Mouse (Mus musculus): Measurements from ENCODE around the gene Thy1.

- no peak for TF ChIP-seq CTCF (IDR thresholded peaks at IDR 0.05)
- no peak for TF ChIP-seq POLR2A (IDR thresholded peaks at IDR 0.05; ENCODE audit: insufficient read depth, low read depth, low read length)
Measured at GRCm38 (mm10) chr9:44004362-44004761, 38.8 kb upstream of the Thy1 start.
